Mouse (Mus musculus) right cerebral cortex, postnatal 14 days (tissue): ENCODE data around the gene Tenm2.

ENCODE experiments used
- DNase-seq: peaks from one replicate; pipeline ENCODE4 v3.0.0; 2022

Gene Tenm2

GRCm38 (mm10) chr11:36458451-36458850, 777.3 kb downstream of the Tenm2 start:
- DNase-seq, result no peak

GRCm38 (mm10) chr11:36454076-36454475, 781.7 kb downstream of the Tenm2 start:
- DNase-seq, result no peak

GRCm38 (mm10) chr11:36452436-36452835, 783.3 kb downstream of the Tenm2 start:
- no peak for DNase-seq

- no peak for DNase-seq
These were observed 789.4 kb downstream of the Tenm2 start for GRCm38 (mm10) chr11:36446351-36446750.

DNA sequence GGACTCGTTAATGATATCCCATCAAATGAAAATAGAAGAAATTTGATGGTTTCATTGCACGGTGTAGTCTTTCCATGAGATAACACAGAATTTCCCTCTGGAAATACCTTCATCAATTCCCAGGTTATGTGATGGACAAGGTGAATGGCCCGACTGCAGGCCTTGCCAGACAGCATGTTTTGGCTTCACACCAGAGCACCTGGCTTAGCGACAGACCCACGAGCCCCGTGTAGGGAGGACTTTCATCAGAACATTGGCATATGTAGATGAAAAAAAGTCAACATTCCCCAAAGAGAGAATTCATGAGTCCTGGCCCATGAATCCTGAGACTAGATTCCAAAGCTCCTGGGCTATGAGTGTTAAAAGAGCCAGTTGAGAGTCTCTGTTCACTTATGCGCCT, 791.9 kb downstream of the Tenm2 start:
- DNase-seq, result no peak

- no peak for DNase-seq
These were observed 794.0 kb downstream of the Tenm2 start for GRCm38 (mm10) chr11:36441801-36442200.

DNA sequence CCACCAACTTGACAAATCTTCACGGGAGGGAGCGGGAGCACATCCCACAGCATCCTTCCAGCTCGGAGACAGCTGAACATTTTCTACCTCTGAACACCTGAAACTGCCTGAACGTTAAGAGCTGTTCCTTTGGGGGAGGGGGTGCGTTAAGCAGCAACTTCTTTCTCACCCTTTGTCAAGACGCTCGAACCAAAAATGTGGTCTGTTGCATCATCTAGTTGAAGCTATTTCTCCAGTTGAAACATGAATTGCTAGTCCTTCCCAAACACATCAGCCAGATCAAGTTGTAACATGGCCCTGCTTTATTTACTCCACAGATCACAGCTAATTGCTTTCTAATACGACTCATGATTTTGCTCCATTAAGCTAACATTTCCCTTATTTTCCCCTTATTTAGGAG, 799.5 kb downstream of the Tenm2 start:
- DNase-seq, result no peak

DNA sequence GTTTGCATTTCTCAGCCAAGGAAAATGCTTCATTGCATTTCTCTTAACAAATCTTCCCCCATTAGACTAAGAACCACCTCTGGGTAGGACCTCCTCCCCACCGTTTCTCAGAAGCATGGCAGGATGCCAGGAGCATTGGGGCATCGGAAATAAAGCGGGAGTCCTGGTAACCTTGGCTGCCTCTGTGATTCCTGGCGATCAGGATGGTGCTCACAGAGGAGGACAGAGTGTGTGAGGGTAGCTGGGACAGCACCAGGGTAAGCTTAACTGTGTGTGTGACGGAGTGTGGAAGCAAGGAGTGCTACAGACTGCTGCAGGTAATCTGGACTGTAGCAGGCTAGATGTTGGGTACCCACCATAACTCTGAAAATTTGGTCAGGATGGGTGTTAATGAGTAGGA, 806.8 kb downstream of the Tenm2 start:
- no peak for DNase-seq

DNA sequence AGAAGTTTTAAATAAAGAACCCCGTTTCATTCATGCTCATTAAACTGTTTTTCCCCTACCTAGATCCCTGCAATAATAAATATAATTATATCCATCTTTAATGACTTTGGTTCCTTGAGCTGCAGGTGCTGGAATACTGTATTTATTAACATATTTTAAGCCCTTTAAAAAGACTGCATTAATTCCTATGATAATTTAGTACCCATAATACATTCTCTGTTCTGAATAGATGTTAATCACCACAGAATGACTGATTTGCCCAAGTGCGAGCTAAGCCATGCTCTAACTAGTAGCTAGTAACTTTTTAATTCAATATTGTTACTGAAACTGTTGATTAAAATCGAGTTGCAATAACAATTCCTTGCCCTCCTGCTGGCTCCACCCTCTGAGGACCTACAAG, 810.8 kb downstream of the Tenm2 start:
- no peak for DNase-seq

DNA sequence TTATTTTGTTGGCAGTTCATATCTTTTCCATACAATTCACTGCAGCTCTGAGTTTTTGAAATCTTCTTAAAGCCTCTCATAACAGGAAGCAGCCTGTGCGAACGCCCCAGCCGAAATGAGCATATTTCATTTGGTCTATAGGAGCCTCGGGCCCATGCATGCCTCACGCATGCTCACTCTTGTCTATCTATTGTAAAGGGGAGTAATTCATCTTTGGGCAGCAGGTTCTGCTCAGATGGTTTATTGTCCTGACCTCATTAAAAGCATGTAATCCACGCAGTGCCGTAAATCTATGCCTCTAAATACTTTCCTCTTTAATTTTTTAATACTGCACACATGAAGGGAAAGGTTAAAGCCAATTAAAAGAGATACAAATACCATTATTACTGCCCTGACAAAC, 815.7 kb downstream of the Tenm2 start:
- DNase-seq, result no peak

DNA sequence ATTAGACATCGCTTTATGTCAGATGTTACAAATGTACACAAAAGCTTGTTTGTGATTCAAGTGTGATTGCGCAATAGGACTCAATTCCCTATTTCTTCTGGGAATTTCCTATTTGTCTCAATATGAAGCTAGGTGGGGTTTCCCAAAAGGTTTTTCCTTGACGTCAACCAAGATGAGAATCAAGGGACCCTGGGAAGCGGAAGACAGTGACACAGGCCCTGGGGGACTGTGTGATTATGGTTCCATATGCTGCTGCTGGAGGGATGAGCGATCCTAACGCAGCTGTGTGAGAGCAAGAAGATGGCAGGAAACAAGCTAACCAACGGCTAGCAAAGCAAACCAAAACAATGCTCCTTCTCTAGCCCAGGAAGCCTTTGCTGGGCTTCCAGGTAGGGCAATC, 820.5 kb downstream of the Tenm2 start:
- DNase-seq, result no peak

GRCm38 (mm10) chr11:36410881-36411280, 824.9 kb downstream of the Tenm2 start:
- no peak for DNase-seq

DNA sequence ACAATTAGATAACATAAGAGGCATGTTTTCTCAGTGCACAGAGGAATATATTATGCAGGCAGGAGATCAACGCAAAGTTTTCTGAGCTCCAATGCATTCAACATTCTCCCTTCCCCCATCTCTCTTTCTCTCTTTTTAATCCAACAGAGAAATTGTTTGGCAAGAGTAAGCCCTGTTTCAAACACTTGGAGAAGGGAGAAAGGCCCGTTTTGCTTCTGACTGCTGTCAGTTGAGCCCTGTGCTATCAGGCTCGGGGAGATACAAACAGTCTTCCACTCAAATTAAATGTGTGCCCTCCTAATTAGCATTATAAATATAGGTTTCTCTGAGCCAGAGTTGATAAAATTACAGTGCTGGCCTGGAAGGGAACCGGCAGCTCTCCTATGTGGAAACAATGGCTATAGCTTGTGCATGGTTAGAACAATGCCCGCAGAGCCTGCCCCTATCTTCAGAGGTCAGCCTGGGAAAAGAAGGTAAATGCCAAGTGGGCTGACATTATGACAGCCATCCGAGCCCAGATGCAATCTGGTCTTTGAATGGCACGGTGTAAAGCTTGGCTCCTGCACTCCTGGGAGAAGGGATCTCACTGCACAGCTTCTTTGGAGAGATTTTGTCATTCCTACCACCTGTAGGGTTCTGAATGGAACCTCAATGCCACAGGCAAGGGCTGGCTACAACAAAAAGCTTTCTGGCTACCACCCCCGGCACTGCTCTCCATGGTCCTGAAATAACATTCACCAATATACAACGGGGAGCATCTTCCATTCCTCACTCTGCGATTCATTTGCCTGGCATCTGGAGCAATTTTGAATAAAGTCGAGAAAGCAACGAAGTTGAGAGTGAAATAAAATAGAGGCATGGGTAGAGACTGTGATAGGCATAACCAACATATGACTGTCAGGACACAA, 839.7 kb downstream of the Tenm2 start:
- peak; percentile 10 for DNase-seq

DNA sequence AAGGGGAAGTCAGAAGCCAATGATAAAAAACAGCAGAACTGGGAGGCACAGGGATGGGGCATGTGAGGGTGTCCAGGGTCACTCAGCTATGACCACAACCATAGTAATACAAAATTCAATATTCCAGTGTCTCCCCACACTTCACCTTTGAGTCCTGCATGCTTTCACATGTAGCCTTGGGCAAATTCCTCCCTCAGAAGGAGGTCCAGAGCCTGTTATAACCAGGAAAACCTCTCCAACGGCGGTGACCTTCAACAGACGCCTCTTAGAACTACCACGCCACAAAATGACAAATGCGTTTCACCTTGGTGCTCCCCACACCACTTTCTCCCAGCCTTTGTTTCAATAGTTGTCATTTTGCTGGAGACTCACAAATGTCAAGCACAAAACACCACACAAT, 851.1 kb downstream of the Tenm2 start:
- DNase-seq, result no peak

DNA sequence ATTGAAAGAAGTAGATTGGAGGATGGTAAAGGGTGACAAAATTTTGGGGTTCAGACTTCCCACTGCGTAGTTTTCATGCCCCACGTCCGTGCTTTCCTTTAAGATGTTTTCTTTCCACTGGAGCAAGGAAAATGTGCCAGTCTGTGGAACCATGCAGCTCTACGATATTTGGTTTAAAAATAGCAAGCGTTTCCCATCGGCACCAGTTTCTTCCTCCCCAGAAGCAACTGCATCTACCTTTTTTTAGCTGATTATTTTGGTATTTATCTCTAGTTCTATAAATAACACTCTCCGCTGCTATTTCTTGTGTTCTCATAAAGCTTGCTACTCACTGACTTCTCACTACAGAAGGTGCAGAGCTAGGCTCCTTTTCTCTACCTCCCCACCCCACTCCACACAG, 864.0 kb downstream of the Tenm2 start:
- DNase-seq, result no peak

DNA sequence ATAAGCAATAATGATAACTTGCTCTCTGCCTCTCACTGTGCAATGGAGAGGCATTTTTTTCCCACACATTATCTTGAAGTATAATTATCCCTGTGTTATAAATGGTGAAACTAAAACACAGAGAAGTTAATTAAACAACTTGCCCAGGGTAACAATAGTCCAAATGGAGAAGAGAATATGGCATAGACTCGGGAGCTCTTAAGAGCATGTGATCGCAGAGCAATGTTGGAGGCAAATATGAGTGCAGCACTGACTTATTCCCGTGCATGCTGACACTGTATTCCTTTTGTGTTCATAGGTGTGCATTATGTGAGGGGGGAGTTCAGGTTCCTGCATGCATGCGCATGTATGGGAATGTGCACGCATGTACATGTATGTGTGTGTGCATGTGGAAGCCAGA, 870.7 kb downstream of the Tenm2 start:
- no peak for DNase-seq

DNA sequence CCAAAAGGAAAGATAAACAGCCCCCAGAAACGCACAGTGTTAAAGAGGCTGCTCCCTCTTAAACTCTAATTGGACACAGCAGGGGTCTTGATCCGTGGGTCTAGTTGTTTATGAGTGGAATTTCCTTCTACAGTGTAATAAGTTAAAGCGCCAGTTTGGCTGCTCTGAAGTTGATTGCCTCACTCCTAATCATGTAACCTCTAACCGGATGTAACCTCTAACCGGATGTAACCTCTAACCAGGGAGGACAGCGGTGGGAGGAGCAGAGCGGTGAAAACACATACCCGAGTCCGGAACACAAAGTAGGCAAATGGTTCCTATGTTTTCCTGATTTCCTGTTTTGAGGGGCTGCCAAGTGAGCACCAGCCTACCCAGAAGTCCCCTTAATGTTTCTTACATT, 871.3 kb downstream of the Tenm2 start:
- no peak for DNase-seq

DNA sequence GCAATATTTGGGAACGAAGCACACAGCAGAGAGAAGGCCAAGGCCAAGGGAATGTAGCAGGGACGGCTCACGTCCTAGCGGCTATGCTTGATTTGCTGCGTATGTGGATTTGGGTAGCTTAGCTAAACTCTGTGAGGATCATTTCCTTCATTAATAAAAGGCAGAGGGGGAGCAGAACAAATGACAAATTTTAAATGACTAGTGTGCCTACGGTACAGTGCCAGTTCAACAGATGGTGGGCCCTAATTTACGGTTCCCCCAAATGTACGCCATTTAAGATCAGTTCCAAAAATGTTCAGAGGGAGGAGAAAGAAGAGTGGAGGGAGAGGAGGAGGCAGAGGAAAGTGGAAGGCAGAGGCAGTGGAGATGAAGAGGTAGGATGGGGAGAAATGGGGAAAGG, 873.2 kb downstream of the Tenm2 start:
- DNase-seq, result no peak

GRCm38 (mm10) chr11:36353252-36353651, 882.5 kb downstream of the Tenm2 start:
- DNase-seq, result no peak

DNA sequence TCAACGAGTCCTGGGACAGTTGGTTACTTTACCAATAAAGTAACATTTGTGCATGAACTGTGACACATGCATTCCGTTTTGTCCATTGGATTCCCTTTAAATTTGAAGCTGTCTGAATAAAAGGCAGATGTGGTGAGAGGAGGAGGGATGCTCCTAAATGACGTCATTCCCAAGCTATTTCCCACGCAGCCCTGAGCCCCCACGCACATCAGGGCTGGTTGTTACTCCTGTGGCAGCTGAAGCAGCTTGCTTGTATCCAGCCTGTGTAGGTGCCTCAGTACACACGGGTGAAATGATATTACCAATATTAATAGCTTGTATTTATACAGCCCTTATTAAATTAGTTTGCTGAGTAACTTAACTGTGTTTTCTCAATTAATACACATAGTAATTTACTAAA, 884.0 kb downstream of the Tenm2 start:
- no peak for DNase-seq

DNA sequence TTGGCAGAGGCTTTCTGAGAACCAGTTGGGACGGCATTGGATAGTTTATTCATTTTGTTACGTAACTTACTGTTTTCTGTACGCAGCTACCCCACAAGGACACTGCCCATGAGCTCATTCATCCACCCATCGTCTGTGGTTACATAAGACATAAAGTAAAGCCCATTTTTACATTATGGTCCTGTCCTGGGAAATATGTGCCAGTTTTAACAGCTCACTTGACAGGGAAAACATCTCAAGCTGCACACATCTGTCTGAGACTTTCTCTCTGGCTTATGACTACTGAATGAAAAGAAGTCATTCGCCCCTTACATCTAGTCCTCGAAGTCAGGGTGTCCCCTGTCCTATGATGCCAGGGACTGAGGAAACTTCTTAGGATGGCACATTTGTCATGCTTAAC, 884.4 kb downstream of the Tenm2 start:
- DNase-seq, result no peak

- no peak for DNase-seq
These were observed 885.5 kb downstream of the Tenm2 start for GRCm38 (mm10) chr11:36350264-36350663.

DNA sequence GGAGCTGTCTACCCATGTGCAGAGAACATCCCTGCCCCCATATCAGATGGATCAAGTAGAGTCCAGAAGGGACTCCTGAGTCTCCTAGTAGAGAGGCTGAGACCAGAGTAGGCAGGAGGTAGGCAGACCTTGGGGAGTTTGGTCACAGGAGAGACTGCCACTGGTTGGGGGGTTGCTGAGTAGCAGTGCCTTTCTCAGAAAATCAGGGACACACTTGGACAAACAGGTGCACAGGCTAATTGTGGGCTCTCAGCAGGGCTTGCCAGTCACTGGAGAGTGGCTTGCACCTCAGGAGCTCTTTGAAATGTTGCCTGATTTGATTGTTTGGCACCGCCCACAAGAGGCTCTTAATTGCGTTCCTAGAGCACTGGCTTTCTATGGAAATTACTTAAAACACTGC, 885.9 kb downstream of the Tenm2 start:
- no peak for DNase-seq

GRCm38 (mm10) chr11:36341799-36342198, 894.0 kb downstream of the Tenm2 start:
- DNase-seq, result no peak

DNA sequence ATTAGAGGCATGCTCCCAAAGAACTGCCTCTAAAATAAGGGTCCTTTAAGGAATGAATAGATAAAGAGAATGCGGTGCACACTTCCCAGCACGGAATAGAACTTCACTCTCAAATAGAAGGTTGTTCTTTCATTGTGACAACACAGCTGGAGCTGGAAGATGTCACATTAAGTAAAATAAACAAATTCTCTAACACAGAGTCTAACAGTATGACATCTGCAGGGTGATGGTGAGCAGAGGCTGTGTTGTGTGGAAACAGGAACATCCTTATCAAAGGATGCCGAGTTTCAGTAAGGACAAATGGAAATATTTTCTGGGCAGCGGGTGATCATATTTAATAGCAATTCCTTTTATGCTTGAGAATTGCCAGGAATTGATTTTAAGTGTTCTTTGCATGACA, 897.3 kb downstream of the Tenm2 start:
- no peak for DNase-seq
